Mouse (Mus musculus): Measurements from ENCODE around the gene Cblb.

Cblb gene

DNA sequence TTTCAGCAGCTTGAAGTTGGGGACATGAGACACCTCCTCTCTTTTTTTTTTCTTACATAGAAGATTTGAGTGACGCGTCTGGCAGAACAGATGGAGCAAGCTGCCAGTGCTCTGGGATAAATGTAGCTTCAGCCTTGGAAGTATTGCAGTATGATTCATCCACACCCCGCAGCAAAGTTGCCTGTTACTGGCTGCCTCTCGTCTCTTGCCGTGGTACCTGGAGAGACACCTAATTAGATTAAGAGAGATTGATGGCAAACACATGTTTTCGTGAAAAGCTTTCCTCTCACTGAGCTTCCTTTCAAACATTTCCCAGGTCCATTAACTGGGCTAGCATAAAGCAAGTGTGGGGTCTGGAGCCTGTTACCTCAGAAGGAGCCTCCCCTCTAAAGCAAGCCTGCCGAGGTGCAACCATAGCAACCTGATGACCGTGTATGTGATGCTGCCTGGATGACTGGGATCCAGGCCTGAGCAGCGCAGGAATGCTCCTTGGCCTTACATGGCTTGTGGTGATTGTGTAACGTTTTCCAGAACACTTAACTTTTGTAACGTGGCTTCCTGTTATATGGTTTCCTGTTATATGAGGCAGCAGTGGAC is 103.7 kb downstream of the Cblb start:
- DNase-seq (ENCODE audit: low spot score): no peak

DNA sequence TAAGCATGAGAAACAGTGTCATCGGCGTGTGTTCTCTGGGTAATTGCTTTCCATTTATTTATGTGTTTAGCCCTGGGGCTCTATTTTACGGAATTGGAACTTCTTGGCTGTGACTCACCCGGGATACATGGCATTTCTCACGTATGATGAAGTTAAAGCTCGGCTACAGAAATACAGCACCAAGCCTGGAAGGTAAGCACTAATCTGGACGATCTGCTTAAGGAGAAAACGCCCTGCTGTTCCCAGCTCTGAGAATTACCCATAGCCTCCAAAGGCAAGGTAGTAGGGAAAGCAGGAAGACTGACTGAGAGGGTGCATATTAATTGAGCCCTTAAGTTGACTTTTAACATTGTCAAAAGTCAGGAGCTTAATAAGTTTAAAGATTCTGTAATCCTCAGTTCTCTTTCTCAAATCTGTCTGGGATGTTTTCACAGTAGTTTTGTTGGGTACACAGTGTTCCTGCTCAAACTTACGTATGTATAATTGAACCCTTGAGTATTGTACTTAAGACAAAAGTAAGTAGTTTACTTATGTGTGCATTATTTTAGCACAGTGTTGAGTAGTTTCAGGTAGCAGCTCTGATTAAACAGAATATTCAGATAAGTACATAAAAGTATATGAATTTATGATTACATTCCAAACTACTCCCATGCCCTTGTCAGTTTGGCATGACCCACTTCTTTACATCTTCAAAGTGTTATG is 104.8 kb downstream of the Cblb start:
- no peak for DNase-seq (ENCODE audit: low spot score)

DNA sequence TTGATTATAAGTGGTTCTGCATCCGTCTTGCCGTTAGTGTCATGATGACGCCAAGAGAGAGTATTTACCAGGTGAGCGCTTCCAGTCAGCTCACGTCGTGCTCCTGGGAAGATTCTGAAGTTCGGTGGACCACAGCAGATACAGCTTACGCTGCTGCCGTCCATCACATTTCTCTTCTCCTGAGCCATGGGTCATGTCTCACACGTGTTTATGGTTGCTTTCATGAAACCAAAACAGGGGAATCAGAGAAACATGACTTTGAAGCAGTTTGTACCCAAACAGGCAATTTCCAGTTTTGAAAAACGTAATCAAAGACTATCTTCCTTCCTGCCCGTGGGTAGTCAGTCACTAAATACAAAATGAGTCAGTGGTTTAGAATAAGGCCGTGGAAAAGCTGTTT is 112.1 kb downstream of the Cblb start:
- DNase-seq (ENCODE audit: low spot score): no peak

DNA sequence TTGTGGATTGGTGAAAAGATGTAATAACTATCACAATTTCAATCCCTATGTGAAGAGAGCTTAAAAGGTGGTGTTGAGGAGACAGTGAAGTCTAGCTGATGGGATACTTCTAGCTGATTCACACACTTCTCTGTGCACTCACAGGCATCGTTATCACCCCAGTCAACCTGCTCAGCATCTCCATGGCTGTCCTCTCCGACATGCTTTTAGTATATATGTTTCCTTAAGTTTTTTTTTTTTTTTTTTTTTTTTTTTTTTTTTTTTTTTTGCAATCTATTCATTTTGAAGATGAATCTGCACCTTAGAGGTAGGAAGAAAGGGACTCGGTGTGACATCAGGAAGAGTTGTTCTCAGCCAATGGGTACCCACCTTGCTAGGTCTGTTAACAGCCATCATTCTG is 112.8 kb downstream of the Cblb start:
- no peak for DNase-seq (ENCODE audit: low spot score)

DNA sequence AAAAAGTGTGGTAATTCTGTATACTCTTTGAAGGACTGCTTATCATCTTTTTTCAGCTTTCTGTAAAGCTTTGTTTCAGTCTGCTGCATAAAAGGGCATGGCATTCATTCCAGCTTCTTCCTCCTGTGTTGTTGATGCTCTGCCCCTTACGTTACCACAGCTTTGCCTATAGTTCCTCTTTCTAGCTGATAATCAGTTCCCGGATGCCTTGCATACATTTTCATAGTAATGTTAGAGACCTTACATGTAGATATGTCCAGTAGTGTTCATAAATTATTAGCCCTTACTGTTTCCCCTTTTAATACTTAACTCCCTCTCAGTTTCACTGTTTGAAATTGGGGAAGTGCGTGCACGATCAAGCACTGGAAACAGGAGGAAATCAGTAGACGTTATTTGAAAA is 113.8 kb downstream of the Cblb start:
- no peak for DNase-seq (ENCODE audit: low spot score)

DNA sequence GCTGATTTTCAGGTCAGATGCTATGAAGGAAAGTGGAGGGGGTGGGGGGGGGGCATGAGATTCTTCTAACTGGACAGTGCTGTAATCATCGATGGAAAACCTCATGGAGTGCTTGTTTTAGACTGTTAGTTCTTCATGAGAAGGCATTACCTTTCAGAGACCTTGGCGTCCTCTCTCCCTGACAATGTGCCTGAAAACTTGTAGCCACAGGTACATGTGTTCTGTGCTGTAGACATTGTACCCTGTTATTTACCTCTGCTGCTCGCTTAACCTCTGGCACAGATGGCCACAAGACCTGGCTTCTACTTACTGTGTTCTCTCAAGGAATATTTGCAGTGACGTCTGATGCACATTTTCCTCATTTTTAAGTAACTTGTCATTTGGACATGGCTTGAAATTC is 114.5 kb downstream of the Cblb start:
- no peak for DNase-seq (ENCODE audit: low spot score)

DNA sequence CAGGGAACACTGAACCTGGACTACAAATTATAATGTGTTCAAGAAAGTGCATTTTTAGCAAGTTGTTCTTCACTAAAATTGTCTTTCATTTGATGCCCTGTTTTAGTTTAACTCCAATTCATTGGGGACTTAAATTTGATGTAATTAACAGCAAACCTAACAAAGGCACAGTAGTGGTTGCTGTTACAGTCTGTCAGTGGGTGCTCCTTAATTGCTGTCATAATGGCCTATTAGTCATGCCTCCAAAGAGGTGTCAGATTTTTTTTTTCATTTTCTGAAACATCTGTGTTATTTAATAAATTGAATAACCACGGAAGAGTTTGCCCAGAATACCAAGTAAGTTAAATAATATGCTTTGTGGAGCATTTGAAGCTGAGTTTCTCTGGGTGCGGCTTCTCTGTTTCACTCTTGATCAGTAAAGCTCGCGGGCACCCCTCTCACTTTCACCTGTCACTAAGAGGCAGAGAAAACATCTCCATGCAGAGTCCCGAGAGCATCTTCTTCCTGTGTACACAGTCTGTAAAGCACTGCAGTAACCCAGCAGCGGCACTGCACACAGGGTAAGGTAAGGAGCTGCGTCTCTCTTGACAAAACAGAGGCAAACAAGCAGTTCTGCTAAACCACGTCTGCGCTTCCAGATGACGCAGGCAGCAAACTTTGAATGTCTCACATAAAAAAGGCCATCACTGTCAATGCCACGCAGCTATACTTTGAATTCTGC is 116.1 kb downstream of the Cblb start:
- DNase-seq (ENCODE audit: low spot score): no peak

DNA sequence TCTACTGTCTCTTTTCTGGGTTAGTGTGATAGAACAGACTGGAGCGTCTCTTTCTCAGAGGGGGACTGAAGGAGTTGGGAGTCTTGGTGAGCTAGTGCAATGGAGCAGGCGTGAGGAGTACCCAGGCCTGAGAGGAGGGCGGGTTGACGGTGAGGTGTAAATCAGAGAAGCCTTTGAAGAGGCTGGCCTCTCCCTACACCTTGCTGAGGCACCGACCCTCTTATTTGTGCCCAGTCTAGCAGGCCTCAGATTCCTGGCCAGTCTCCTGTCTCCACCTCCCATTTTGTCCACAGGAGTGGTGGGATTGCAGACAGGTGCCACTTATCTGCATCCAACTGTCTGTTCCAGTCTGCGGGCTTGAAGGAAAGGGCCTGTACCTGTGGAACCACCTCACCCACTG is 117.0 kb downstream of the Cblb start:
- DNase-seq (ENCODE audit: low spot score): no peak

DNA sequence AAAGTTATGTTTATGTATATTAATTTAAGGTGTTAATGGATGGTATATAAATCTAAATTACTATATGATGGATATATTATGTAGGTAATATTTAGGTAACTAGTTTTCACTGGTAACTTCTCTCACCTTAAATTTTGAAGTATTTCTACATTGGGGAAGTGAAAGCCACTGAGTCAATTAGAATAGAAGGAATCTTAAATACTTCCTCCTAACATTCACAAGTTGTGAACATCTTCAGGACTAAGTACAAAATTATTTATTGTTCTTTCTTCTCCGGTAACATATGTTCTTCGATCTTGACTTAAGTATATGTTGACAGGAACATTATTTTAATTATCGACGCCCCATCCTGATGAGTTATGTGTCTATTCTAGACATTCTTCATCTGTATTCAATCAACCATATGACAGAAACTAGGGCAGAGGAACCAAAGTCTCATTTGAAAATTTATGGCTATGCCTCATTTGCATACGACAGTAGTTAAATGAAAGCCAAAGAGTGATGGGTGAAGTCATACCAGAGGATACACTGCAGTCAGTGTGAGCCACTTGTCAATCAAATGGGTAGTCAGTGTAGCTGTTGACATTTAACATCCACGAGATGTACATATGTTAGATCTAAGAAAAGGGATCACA is 118.2 kb downstream of the Cblb start:
- DNase-seq (ENCODE audit: low spot score): no peak

DNA sequence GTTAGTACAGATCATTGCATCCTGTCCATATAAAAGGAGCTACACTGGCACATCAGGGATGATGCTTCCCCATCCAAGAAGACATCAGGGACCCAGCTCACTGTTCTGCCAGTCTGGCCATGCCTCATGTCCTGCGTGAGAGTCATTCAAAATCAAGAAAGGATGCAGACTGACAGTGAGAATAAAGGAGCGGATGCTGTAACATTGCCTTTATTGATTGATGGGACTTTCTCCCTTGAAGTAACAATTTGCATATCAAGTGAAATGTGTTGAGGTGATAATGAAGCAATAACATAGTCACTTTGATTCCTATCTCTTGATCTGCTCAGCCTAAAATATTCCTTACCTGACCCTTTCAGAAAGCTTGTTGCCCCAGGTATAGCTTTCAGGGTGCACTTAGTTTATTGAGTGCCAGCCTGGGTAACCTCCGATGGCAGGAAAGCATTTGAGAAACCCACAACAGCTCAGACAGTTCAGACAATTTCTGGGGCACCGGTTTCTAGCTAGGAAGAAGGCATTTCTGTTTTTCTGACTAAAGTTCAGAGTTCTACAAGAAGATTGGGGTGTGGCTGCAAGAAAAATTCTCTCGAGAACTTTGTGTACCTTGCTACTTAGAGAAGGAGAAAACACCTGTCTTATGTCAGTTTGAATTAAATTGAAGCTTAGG is 124.1 kb downstream of the Cblb start:
- DNase-seq (ENCODE audit: low spot score): no peak

DNA sequence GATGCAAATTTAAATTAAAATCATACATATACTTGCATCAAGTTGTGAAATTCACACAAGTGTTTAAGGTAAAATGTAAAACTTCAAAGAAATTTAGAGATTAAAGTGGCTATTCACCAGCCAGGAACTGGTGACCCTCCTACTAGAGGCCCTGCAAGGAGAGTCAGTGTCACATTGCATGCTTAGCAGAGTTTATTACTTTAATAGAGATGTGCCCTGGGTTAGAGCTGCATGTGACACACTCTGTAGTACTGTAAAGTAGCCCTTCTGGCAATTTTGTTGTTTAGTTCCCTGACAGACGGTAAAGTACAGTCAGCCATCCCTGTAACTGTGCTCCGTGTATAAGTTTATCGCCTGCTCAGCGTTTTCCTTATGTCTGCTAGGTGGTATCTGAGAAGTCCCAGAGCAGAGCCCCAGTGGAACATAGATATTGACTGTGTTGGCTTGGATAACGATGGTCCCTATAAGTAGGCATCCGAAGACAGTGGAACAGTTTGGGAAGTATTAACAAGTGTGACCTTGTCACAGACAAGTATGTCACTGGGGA is 129.0 kb downstream of the Cblb start:
- no peak for DNase-seq (ENCODE audit: low spot score)

DNA sequence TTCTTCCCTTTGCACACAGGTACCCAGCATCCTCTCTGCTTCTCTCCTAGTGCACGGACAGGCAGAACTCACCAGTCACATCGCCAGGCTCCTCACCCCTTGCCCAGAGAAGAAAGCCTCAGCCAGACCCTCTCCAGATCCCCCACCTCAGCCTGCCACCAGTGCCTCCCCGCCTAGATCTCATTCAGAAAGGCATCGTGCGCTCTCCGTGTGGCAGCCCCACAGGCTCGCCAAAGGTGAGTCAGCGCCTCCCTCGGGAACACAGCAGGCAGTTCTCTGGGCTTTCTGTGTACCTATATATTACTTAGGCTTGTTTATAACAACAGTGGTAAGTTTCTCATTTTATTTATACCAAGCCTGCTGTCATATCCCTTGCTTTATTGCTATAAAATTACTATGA is 133.2 kb downstream of the Cblb start:
- DNase-seq (ENCODE audit: low spot score): no peak

DNA sequence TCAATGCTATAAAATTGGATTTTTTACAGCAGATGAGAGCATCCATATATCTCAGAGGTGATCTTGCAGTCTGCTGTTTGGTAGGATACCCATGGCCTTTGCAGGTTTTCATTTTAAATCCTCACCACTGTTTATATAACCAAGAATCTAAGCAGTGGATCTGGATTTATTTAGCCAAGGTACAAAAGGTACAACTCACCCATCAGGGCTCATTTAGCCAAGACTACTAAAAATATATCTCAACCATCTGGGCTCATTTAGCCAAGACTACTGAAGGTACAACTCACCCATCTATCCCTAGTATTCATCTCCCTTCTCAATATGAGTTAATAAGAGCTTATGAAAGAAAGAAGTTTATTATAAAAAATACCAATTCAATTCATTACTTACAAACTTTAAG is 142.2 kb downstream of the Cblb start:
- DNase-seq (ENCODE audit: low spot score): no peak

DNA sequence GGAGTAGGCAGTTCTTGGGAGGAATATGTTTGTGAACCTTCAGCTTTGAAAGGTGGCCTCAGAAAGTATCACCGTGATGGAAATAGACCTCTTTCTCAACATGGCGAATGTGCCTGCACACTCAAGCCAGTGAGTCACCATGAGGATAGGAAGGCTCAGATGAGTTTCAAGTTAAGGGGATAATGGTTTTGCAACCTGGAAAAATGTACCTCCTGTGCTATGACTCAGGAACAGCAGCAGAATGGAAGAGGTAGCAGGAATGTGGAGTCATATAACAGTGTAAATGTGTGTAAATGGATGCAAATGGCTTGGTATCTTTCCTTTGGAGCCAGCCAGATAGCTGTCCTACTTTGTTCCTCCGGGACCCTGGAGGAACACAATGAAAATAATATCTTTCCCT is 148.8 kb downstream of the Cblb start:
- no peak for DNase-seq (ENCODE audit: low spot score)

DNA sequence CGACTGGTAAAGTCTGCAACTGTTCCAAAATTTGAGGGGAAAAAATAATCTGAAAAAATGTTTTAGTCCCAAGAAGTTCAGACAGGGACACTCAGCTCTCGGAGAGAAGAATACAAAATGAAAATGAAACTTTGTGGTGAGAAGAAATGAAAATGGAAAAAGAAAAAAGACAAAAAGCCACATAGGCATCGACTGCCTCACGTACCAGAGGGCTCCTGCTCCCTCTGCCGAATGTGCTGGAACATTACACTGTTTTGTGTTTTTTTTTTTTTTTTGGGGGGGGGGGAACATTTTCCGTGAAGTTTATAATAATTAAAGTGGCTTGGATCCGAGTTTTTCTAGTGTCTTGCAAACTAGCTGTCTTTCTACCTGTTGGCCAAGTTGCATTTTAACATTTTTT is 151.0 kb downstream of the Cblb start:
- no peak for DNase-seq (ENCODE audit: low spot score)

DNA sequence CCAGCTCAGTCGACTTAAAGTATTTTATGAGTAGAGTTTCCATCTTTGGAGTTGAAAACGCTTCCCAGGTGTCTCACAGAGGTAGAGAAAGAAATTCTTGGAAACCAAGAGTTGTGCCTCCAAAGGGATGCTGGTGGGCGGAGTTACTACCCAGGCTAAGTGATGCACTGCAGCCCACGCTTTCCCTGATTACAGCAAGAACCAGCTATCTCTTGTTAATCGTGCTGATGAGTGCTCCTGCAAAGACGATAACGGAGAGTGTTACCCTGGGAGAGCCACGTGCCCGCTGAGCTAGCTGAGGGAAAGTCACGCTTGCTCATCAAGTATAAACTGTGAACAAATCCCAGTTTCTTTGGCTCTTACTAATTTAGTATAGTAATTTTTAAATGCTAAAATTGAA is 153.3 kb downstream of the Cblb start:
- no peak for DNase-seq (ENCODE audit: low spot score)

DNA sequence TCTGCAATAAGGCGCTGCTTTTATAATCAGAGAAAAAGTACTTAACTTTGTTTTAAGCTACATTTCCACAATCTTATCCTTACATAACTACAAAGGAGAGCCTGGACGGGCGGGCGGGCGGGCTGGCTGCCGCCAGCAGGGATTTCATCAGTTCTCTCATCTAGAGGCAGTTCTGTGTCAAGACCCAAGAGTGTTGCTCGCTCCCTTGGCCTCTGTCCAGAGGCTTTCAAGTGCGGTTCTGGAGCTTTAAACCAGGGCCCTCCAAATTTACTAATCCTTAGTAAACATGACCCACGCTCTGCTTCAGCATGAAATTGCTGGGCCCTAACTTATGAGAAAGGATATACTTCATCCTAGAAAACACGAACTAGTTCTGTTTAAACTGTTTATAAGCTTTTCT is 155.7 kb downstream of the Cblb start:
- DNase-seq (ENCODE audit: low spot score): no peak

DNA sequence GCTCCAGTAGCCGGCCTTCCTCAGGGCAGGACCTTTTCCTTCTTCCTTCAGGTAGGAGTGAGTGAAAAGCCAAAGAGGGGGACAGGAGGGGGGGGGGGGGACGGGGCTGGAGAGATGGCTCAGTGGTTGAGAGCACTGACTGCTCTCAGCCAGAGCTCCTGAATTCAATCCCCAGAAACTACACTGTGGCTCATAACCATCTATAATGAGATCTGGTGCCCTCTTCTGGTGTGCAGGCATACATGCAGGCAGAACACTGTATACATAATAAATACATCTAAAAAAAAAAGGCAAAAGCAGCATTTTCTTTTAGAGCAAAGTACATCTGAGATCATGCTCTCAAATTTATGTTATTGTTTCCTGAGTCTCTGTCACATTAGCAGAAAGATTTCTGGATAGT is 158.1 kb downstream of the Cblb start:
- no peak for DNase-seq (ENCODE audit: low spot score)

DNA sequence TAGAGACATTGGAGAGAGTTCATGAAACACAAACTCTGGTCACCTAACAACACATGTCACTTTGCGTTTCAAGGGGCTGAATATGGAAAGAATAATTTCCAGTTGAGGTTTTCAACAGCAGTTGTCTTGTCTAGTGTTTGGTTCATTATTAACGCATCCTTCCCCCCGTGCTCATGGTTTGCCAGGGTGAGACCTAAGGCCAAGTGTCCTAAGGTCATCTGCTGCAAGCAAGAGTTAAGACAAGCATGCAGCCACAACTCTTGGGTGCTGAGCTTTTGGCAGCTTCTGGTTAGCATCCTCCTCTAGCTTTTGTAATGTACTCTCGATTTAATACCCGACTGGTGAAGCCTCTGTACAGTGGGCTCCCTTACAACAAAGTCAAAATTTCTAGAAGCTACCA is 159.7 kb downstream of the Cblb start:
- no peak for DNase-seq (ENCODE audit: low spot score)

DNA sequence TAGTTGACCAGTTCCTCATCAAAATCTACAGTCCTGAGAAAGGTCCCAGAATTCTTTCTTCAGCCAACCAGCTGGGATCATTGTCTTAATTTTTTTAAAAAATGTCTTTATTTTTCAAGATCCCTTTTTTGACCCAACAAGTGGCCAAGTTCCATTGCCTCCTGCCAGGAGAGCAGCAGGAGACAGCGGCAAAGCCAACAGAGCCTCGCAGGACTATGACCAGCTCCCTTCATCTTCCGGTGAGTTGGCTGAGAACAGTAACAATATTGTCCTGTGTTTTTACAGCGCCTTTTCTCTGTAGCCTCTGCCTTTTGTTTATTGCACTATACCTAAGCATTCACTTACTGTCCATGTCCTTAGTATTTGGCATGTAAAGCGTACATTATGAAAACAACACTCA is 163.0 kb downstream of the Cblb start:
- DNase-seq (ENCODE audit: low spot score): no peak

DNA sequence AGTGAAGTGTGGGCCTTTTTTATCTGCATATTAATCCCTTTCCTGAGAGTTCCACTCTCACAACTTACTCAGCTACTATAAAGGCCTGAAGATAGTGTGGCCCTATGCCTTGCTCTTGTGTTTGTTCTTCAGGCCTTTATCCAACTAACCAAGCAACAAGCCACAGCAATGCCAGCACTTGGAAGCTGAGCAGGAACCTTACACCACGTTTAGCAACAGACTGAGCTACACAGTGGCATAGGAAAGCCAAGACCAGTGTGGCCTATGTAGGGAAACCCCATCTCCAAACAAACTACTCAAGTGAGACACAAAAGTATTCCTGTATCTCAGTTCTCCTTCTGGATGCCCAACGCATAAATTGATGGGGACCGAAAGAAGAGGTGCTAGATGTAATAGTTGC is 163.8 kb downstream of the Cblb start:
- no peak for DNase-seq (ENCODE audit: low spot score)

DNA sequence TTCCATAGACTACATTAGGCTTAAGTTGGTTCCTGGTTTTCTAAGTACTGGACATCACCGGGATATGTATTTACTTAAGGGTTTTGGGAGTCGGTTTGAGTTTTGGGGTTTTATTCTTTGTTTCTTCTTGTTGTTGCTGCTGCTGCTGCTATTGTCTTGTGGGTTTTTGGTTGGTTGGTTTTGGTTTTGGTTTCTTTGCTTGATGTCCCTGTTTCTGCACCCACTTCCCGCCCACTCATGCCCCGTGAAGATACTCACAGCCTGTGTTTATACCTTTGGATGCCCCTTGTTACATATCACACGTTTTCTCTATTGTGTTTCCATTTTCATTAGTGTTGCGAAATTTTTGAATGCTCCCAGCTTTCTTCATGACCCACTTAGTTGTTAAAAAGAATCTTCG is 169.1 kb downstream of the Cblb start:
- DNase-seq (ENCODE audit: low spot score): no peak

Data from ovary, postnatal 14 days (tissue).